Mouse (Mus musculus) heart, embryonic 14.5 days (tissue): ENCODE measurements at regions not wholly inside any gene's neighbourhood (a gene's known extent, or its start where the extent isn't known, plus 50 kb on each side); places are given as distances from the start of the nearest gene placed in this dataset.

Experiments used
- ATAC-seq: fragments of 200-750 bp; cut with Nextera tagmentation; 2 replicates; pipeline ENCODE4 v1.8.0; 2017; ENCODE audit warnings: low read depth, moderate TSS enrichment; ENCODE audit not compliant: insufficient number of reproducible peaks, insufficient read depth, low FRiP score
- H3K27ac ChIP-seq, 2 experiments: fragments of 200-500 bp in 1 of 2; fragments of 300-500 bp in 1 of 2; sonication (generic) in 1 of 2; replicated peaks in 1 of 2; 2 replicates each; pipeline ENCODE4 v1.5.1; 2012 to 2014; ENCODE audit warnings: low read depth in 2 of 2, low read length in 2 of 2, control low read depth in 1 of 2, mild to moderate bottlenecking in 1 of 2, mixed read lengths in 1 of 2; ENCODE audit not compliant: control insufficient read depth in 1 of 2, insufficient read depth in 1 of 2
- H3K27me3 ChIP-seq: fragments of 300-500 bp; sonication (generic); 2 replicates; pipeline ENCODE4 v1.6.1; 2014; ENCODE audit warnings: mild to moderate bottlenecking, low read length, control low read depth; ENCODE audit not compliant: control insufficient read depth, insufficient read depth
- H3K36me3 ChIP-seq: fragments of 300-500 bp; sonication (generic); 2 replicates; pipeline ENCODE4 v1.6.1; 2014; ENCODE audit warnings: mild to moderate bottlenecking, control low read depth, low read length, mixed read lengths; ENCODE audit not compliant: control insufficient read depth, insufficient read depth
- H3K4me1 ChIP-seq, 2 experiments: fragments of 200-500 bp in 1 of 2; fragments of 300-500 bp in 1 of 2; sonication (generic) in 1 of 2; 2 replicates each; pipeline ENCODE4 v1.6.1; 2012 to 2014; ENCODE audit warnings: low read length in 2 of 2, control low read depth in 1 of 2, mixed read lengths in 1 of 2; ENCODE audit not compliant: control insufficient read depth in 2 of 2, insufficient read depth in 2 of 2
- H3K4me2 ChIP-seq: fragments of 300-500 bp; sonication (generic); 2 replicates; pipeline ENCODE4 v1.6.1; 2014; ENCODE audit warnings: mild to moderate bottlenecking, low read length
- H3K4me3 ChIP-seq, 2 experiments: fragments of 200-500 bp in 1 of 2; fragments of 300-500 bp in 1 of 2; sonication (generic) in 1 of 2; 2 replicates each; pipeline ENCODE4 v1.5.1; 2012 to 2014; ENCODE audit warnings: low read length in 2 of 2, mild to moderate bottlenecking in 2 of 2, control low read depth in 1 of 2, low read depth in 1 of 2, moderate library complexity in 1 of 2; ENCODE audit not compliant: control insufficient read depth in 1 of 2, insufficient read depth in 1 of 2
- H3K9ac ChIP-seq: fragments of 300-500 bp; sonication (generic); 2 replicates; pipeline ENCODE4 v1.6.1; 2014; ENCODE audit warnings: mild to moderate bottlenecking, low read length
- H3K9me3 ChIP-seq: fragments of 300-500 bp; sonication (generic); 2 replicates; pipeline ENCODE4 v1.6.1; 2016; ENCODE audit warnings: low read length, control low read depth; ENCODE audit not compliant: control insufficient read depth
- WGBS: fragments of 180-500 bp; shearing (Covaris S2); extraction: QIAGEN DNeasy Blood & Tissue Kit; methylation state at CpG from one replicate; pipeline ENCODE4 v1.1.7; 2014; 5-methylcytosine and 5-hydroxymethylcytosine counted together

- Histone ChIP-seq H3K9ac (no peak overlapping the region), H3K9me3 (no peaks in the 10 kb centered on the region), H3K4me3 (no peak overlapping the region), H3K27ac (no peak overlapping the region), H3K4me1 (no peaks in the 10 kb centered on the region), H3K27me3 (no peaks in the 10 kb centered on the region), H3K36me3 (no peaks in the 10 kb centered on the region), H3K4me2 (no peak overlapping the region)
- WGBS, result 79% methylated on average over 4 of the region's 4 CpGs
- ATAC-seq, result no peak
Measured at GRCm38 (mm10) chr8:40089377-40089776, 585.5 kb upstream of the Adam24 start.

GRCm38 (mm10) chr8:40124402-40124801 is 550.5 kb upstream of the Adam24 start:
- Histone ChIP-seq H3K4me1 (no peaks in the 10 kb centered on the region), H3K36me3 (no peaks in the 10 kb centered on the region), H3K9me3 (no peaks in the 10 kb centered on the region), H3K4me2 (no peak overlapping the region), H3K27me3 (no peaks in the 10 kb centered on the region), H3K27ac (no peak overlapping the region), H3K4me3 (no peak overlapping the region), H3K9ac (no peak overlapping the region)
- WGBS, result 53% methylated on average over 3 of the region's 3 CpGs
- ATAC-seq, result no peak

- no peaks in the 10 kb centered on the region for H3K27me3 ChIP-seq
- WGBS, result 81% methylated on average over 8 of the region's 8 CpGs
- H3K9ac ChIP-seq, result no peak overlapping the region
- H3K4me3 ChIP-seq, result no peak overlapping the region
- H3K4me1 ChIP-seq, result no peaks in the 10 kb centered on the region
- no peaks in the 10 kb centered on the region for H3K36me3 ChIP-seq
- H3K27ac ChIP-seq, result no peak overlapping the region
- no peaks in the 10 kb centered on the region for H3K9me3 ChIP-seq
- no peak for ATAC-seq
- H3K4me2 ChIP-seq, result no peak overlapping the region
Measured at GRCm38 (mm10) chr8:40127141-40127540, 547.7 kb upstream of the Adam24 start.

GRCm38 (mm10) chr8:40132662-40133257 is 542.1 kb upstream of the Adam24 start:
- no peak overlapping the region for H3K4me2 ChIP-seq
- H3K27ac ChIP-seq, result no peak overlapping the region
- 21% methylated on average over 9 of the region's 9 CpGs for WGBS
- no peak overlapping the region for H3K9ac ChIP-seq
- no peaks in the 10 kb centered on the region for H3K27me3 ChIP-seq
- H3K4me3 ChIP-seq, result no peak overlapping the region
- no peaks in the 10 kb centered on the region for H3K4me1 ChIP-seq
- ATAC-seq, result no peak
- no peaks in the 10 kb centered on the region for H3K9me3 ChIP-seq
- no peaks in the 10 kb centered on the region for H3K36me3 ChIP-seq

- Histone ChIP-seq H3K4me2 (peak overlapping the region; percentile 57), H3K4me3 (peak overlapping the region; percentile 3 to 13; a peak in 3 of 4 replicates), H3K27me3 (no peaks in the 10 kb centered on the region), H3K9me3 (no peaks in the 10 kb centered on the region), H3K27ac (no peak overlapping the region), H3K4me1 (peaks cover 0 to 2% of the 10 kb centered on the region in 2 experiments; a peak in 1 of 4 replicates), H3K9ac (peak overlapping the region; percentile 47; the same call in 1 of the 2 replicates), H3K36me3 (no peaks in the 10 kb centered on the region)
- 19% methylated on average over 21 of the region's 21 CpGs for WGBS
- ATAC-seq, result no peak
Measured at GRCm38 (mm10) chr8:40150911-40151797, 523.7 kb upstream of the Adam24 start.

GRCm38 (mm10) chr8:40152451-40152850 is 522.4 kb upstream of the Adam24 start:
- Histone ChIP-seq H3K36me3 (no peaks in the 10 kb centered on the region), H3K9me3 (no peaks in the 10 kb centered on the region), H3K27ac (no peak overlapping the region), H3K4me1 (peaks cover 0 to 2% of the 10 kb centered on the region in 2 experiments; a peak in 1 of 4 replicates), H3K4me2 (no peak overlapping the region), H3K9ac (no peak overlapping the region), H3K4me3 (no peak overlapping the region), H3K27me3 (no peaks in the 10 kb centered on the region)
- no peak for ATAC-seq
- WGBS, result 65% methylated on average over 2 of the region's 2 CpGs

- 0 out of 2 replicates have a peak overlapping the region, but pooled peaks have one; percentile 21 for H3K9ac ChIP-seq
- no peak for ATAC-seq
Measured at GRCm38 (mm10) chr8:40186715-40187583, 487.9 kb upstream of the Adam24 start.

More at GRCm38 (mm10) chr8:40186715-40187583, 487.9 kb upstream of the Adam24 start:
- WGBS, result 35% methylated on average over 17 of the region's 17 CpGs
- Histone ChIP-seq H3K4me1 (no peaks in the 10 kb centered on the region), H3K4me2 (peak overlapping the region; percentile 57), H3K27ac (no peak overlapping the region), H3K9me3 (no peaks in the 10 kb centered on the region), H3K27me3 (no peaks in the 10 kb centered on the region), H3K4me3 (peak overlapping the region in 1 of 2 experiments; percentile 22; a peak in 1 of 4 replicates), H3K36me3 (no peaks in the 10 kb centered on the region)
